13 mouse cellular contexts compared by ENCODE assay signal in the genomic region with DNA sequence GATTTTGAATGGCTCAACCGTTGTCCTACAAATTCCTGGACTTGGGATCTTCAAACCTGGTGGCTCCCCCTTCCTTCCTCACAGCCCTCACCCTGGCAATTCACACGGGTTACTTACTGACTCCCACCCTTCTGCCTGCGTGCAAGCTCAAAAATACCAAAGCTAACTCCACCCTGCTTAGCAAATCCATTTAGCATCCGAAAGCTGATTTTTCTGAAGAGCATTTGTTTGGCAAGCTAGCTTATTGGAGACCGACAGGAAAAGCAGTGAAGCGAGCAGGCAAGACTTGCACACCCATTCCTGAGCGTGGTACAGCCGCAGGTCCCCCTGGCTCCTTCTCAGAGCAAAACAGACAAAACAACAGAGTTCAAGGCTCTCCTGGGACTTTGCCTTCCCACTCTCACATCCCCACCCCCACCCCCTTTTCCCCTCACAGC. TPM values are rescaled to one million over a fixed set of nuclear protein-coding genes. Genes with fewer than 3 reads are reported as not detected.
DNase-seq lines count a peak whose midpoint lies in the region; ATAC-seq and TF ChIP-seq lines count a peak whose summit lies in the region.
"Had no signal": no experiment of that assay in that cellular context is flagged by ENCODE, and none has a peak within 500 bp of the region (broad histone marks: within the 10 kb centered on the region; RNA-seq: fewer than 3 reads in every experiment).

No protein-coding gene starts in this region.

- TF ChIP-seq CTCF in midbrain, postnatal 0 days (IDR thresholded peaks at IDR 0.05) = no peak

- peak overlapping the region; percentile 5; the same call in 1 of the 2 replicates for H3K9ac ChIP-seq in kidney, embryonic 14.5 days (ENCODE audit: low read depth, low read length)
- H3K9ac ChIP-seq in embryonic facial prominence, embryonic 15.5 days = no peak overlapping the region
- H3K9ac ChIP-seq in hindbrain, embryonic 11.5 days (ENCODE audit: low read depth, low read length) = no peak overlapping the region
- no peak overlapping the region for H3K9ac ChIP-seq in midbrain, postnatal 0 days (replicated peaks; ENCODE audit: low read length, poor library complexity, severe bottlenecking)

- WGBS in kidney, embryonic 14.5 days = 18% methylated on average over 8 of the region's 8 CpGs
- 5% methylated on average over 8 of the region's 8 CpGs for WGBS in embryonic facial prominence, embryonic 15.5 days
- 56% methylated on average over 8 of the region's 8 CpGs for WGBS in hindbrain, embryonic 11.5 days
- WGBS in midbrain, postnatal 0 days = 22% methylated on average over 8 of the region's 8 CpGs

- no peaks in the 10 kb centered on the region for H3K36me3 ChIP-seq in kidney, embryonic 14.5 days (ENCODE audit: control insufficient read depth, insufficient read depth, low read length)
- H3K36me3 ChIP-seq in embryonic facial prominence, embryonic 15.5 days = no peaks in the 10 kb centered on the region
- H3K36me3 ChIP-seq in hindbrain, embryonic 11.5 days (ENCODE audit: control insufficient read depth, insufficient read depth, low read length) = no peaks in the 10 kb centered on the region
- peaks cover 10% of the 10 kb centered on the region for H3K36me3 ChIP-seq in midbrain, postnatal 0 days (ENCODE audit: insufficient read depth, low read length)
- H3K36me3 ChIP-seq: G1E had no signal

- no peak overlapping the region for H3K4me2 ChIP-seq in kidney, embryonic 14.5 days (replicated peaks; ENCODE audit: low read depth, low read length)
- H3K4me2 ChIP-seq in embryonic facial prominence, embryonic 15.5 days (replicated peaks) = peak overlapping the region; percentile 22
- H3K4me2 ChIP-seq in hindbrain, embryonic 11.5 days (replicated peaks; ENCODE audit: low read depth, low read length) = no peak overlapping the region
- H3K4me2 ChIP-seq in midbrain, postnatal 0 days (ENCODE audit: low read depth, low read length, poor library complexity, severe bottlenecking) = no peak overlapping the region

- no peak for DNase-seq in kidney, adult 8-10 months
- no peak for DNase-seq in hindbrain, embryonic 11.5 days (ENCODE audit: low spot score)
- no peak for DNase-seq in midbrain, postnatal 0 days (ENCODE audit: low spot score)
- no peak for DNase-seq in ovary, postnatal 10 days (ENCODE audit: low spot score)
- no peak for DNase-seq in frontal cortex, postnatal 25 days (ENCODE audit: low spot score in 2 of 2)
- DNase-seq: adrenal gland, postnatal 25 days; cerebellum, postnatal 14 days had no signal

- no peak for ATAC-seq in kidney, embryonic 14.5 days (ENCODE audit: low FRiP score, low TSS enrichment)
- peak; percentile 84 for ATAC-seq in embryonic facial prominence, embryonic 15.5 days (ENCODE audit: insufficient number of reproducible peaks, low FRiP score, low TSS enrichment, low read depth)
- no peak for ATAC-seq in hindbrain, embryonic 11.5 days (ENCODE audit: low FRiP score)
- peak; percentile 39; the same call in 1 of the 2 replicates for ATAC-seq in midbrain, postnatal 0 days (ENCODE audit: low FRiP score)

- peak overlapping the region; percentile 75 for H3K27ac ChIP-seq in kidney, embryonic 14.5 days (ENCODE audit: low read depth, low read length)
- H3K27ac ChIP-seq in embryonic facial prominence, embryonic 15.5 days (replicated peaks) = peak overlapping the region; percentile 99
- H3K27ac ChIP-seq in hindbrain, embryonic 11.5 days (ENCODE audit: low read depth, low read length) = peak overlapping the region; percentile 39; the same call in 1 of the 2 replicates
- 0 out of 2 replicates have a peak overlapping the region, but pooled peaks have one; percentile 43 for H3K27ac ChIP-seq in midbrain, postnatal 0 days (ENCODE audit: low read depth, low read length)

- no peaks in the 10 kb centered on the region for H3K9me3 ChIP-seq in kidney, embryonic 14.5 days (ENCODE audit: control insufficient read depth, low read length)
- no peaks in the 10 kb centered on the region for H3K9me3 ChIP-seq in embryonic facial prominence, embryonic 15.5 days (replicated peaks)
- no peaks in the 10 kb centered on the region for H3K9me3 ChIP-seq in hindbrain, embryonic 11.5 days (ENCODE audit: control insufficient read depth, low read length)
- no peaks in the 10 kb centered on the region for H3K9me3 ChIP-seq in midbrain, postnatal 0 days (ENCODE audit: low read length)
- H3K9me3 ChIP-seq: G1E had no signal

- peaks cover 42% of the 10 kb centered on the region for H3K4me1 ChIP-seq in kidney, embryonic 14.5 days (ENCODE audit: control insufficient read depth, insufficient read depth, low read length)
- peaks cover 72% of the 10 kb centered on the region for H3K4me1 ChIP-seq in embryonic facial prominence, embryonic 15.5 days
- H3K4me1 ChIP-seq in hindbrain, embryonic 11.5 days (replicated peaks; ENCODE audit: control insufficient read depth, insufficient read depth, low read length) = peaks cover 5% of the 10 kb centered on the region
- peaks cover 8% of the 10 kb centered on the region; the same call in 1 of the 2 replicates for H3K4me1 ChIP-seq in midbrain, postnatal 0 days (ENCODE audit: insufficient read depth, low read length)

- H3K27me3 ChIP-seq in kidney, embryonic 14.5 days (ENCODE audit: control insufficient read depth, insufficient read depth, low read length) = no peaks in the 10 kb centered on the region
- H3K27me3 ChIP-seq in embryonic facial prominence, embryonic 15.5 days = no peaks in the 10 kb centered on the region
- H3K27me3 ChIP-seq in hindbrain, embryonic 11.5 days (ENCODE audit: control insufficient read depth, insufficient read depth, low read length) = no peaks in the 10 kb centered on the region
- no peaks in the 10 kb centered on the region for H3K27me3 ChIP-seq in midbrain, postnatal 0 days (ENCODE audit: insufficient read depth, low read length)

- H3K4me3 ChIP-seq in kidney, embryonic 14.5 days (ENCODE audit: low read length) = no peak overlapping the region
- H3K4me3 ChIP-seq in embryonic facial prominence, embryonic 15.5 days (replicated peaks) = no peak overlapping the region
- H3K4me3 ChIP-seq in hindbrain, embryonic 11.5 days (ENCODE audit: low read depth, low read length) = no peak overlapping the region
- no peak overlapping the region for H3K4me3 ChIP-seq in midbrain, postnatal 0 days (ENCODE audit: low read depth, low read length)

RNA-seq across cellular contexts. Expression of a gene that starts 29.2 kb away (rescaled TPM):
- not detected in 2 replicates for polyA plus RNA-seq in kidney, embryonic 14.5 days (2014; fragmentation: Nextera tagmentation; extraction: Ambion mirVana)
- not detected in 2 replicates for polyA plus RNA-seq in embryonic facial prominence, embryonic 15.5 days (2015; fragmentation: Nextera tagmentation; extraction: Ambion mirVana)
- polyA plus RNA-seq in hindbrain, embryonic 11.5 days (2014; fragmentation: Nextera tagmentation; extraction: Ambion mirVana) = not detected in 2 replicates
- total RNA-seq in midbrain, postnatal 0 days (2014; rRNA removed) = not detected in 2 replicates
- 0.33 and 0.47 TPM in 2 replicates for polyA plus RNA-seq in midbrain, postnatal 0 days (2015; fragmentation: Nextera tagmentation; extraction: Ambion mirVana)
- total RNA-seq: adrenal gland, postnatal 25 days; G1E; layer of hippocampus, adult 18-20 months had no signal
- polyA plus RNA-seq: G1E; liver, embryonic 16.5 days; small intestine, adult 2 months had no signal

RNA-seq across cellular contexts. Expression of a gene that starts 39.7 kb away (rescaled TPM):
- 33.6 and 42.2 TPM in 2 replicates for polyA plus RNA-seq in kidney, embryonic 14.5 days (2014; fragmentation: Nextera tagmentation; extraction: Ambion mirVana)
- polyA plus RNA-seq in embryonic facial prominence, embryonic 15.5 days (2015; fragmentation: Nextera tagmentation; extraction: Ambion mirVana) = 42.4 and 49.7 TPM in 2 replicates
- 33.3 and 38.6 TPM in 2 replicates for polyA plus RNA-seq in hindbrain, embryonic 11.5 days (2014; fragmentation: Nextera tagmentation; extraction: Ambion mirVana)
- 12.1 and 14.5 TPM in 2 replicates for total RNA-seq in midbrain, postnatal 0 days (2014; rRNA removed)
- 22.6 and 26.2 TPM in 2 replicates for polyA plus RNA-seq in midbrain, postnatal 0 days (2015; fragmentation: Nextera tagmentation; extraction: Ambion mirVana)

Comparison
In these comparisons a context has a peak if more than half of its experiments do, and no peak if none do; other contexts are left out.
1. ATAC-seq: peak in embryonic facial prominence, embryonic 15.5 days (single experiment) and midbrain, postnatal 0 days (single experiment); none in kidney, embryonic 14.5 days (single experiment) and hindbrain, embryonic 11.5 days (single experiment).
2. H3K27ac ChIP-seq: peak in every context shown above with its lines; median percentile 99 in embryonic facial prominence, embryonic 15.5 days; 75 in kidney, embryonic 14.5 days; 43 in midbrain, postnatal 0 days; 39 in hindbrain, embryonic 11.5 days.